In genomic region chr17:75180956-75181588, GRCm38 (mm10) we compare ENCODE assay signal across 14 mouse cellular contexts.
DNase-seq lines count a peak whose midpoint lies in the region; ATAC-seq and TF ChIP-seq lines count a peak whose summit lies in the region.
"Had no signal": no experiment of that assay in that cellular context is flagged by ENCODE, and none has a peak within 500 bp of the region (broad histone marks: within the 10 kb centered on the region; RNA-seq: fewer than 3 reads in every experiment).

No protein-coding gene starts in this region.

- H3K4me1 ChIP-seq in embryonic facial prominence, embryonic 15.5 days, result peaks cover 30% of the 10 kb centered on the region
- peaks cover 22% of the 10 kb centered on the region for H3K4me1 ChIP-seq in lung, embryonic 16.5 days (replicated peaks; ENCODE audit: control insufficient read depth, insufficient read depth, low read length)
- H3K4me1 ChIP-seq in stomach, embryonic 14.5 days (ENCODE audit: control insufficient read depth, insufficient read depth, low read length), result peaks cover 14% of the 10 kb centered on the region

- H3K4me3 ChIP-seq in left cerebral cortex, adult 2 months, result peak overlapping the region; percentile 7; the same call in 1 of the 2 replicates
- H3K4me3 ChIP-seq in embryonic facial prominence, embryonic 15.5 days (replicated peaks), result 0 out of 2 replicates have a peak overlapping the region, but pooled peaks have one; percentile 18
- H3K4me3 ChIP-seq in lung, embryonic 16.5 days (ENCODE audit: low read length), result peak overlapping the region; percentile 10
- no peak overlapping the region for H3K4me3 ChIP-seq in stomach, embryonic 14.5 days (ENCODE audit: low read depth, low read length)
- H3K4me3 ChIP-seq: erythroblast, embryonic 14.5 days; neural tube, embryonic 13.5 days had no signal

- no peak for ATAC-seq in embryonic facial prominence, embryonic 15.5 days (ENCODE audit: insufficient number of reproducible peaks, low FRiP score, low TSS enrichment, low read depth)
- ATAC-seq in lung, embryonic 16.5 days (ENCODE audit: low read depth), result peak; percentile 52; the same call in 1 of the 2 replicates
- no peak for ATAC-seq in stomach, embryonic 14.5 days (ENCODE audit: insufficient number of reproducible peaks, insufficient read depth, low FRiP score, low read depth)
- ATAC-seq: activated CD4-positive, CD25-positive, alpha-beta regulatory T cell, adult 4 months had no signal

- DNase-seq in left cerebral cortex, adult 2 months (ENCODE audit: extremely low spot score in 1 of 2, low spot score in 2 of 2), result no peak
- DNase-seq in left cerebral cortex, postnatal 36 days (ENCODE audit: low spot score in 2 of 2), result no peak
- DNase-seq in testis, postnatal 10 days (ENCODE audit: low spot score), result no peak
- DNase-seq in thymus, adult 18-20 months, result no peak
- no peak for DNase-seq in embryo, embryonic 10.5 days (ENCODE audit: low spot score)
- DNase-seq: gastrocnemius, postnatal 14 days; kidney, adult 18-20 months had no signal

- H3K4me2 ChIP-seq in embryonic facial prominence, embryonic 15.5 days (replicated peaks), result peak overlapping the region; percentile 24
- peak overlapping the region; percentile 41 for H3K4me2 ChIP-seq in lung, embryonic 16.5 days (ENCODE audit: low read depth, low read length)
- peak overlapping the region; percentile 30 for H3K4me2 ChIP-seq in stomach, embryonic 14.5 days (replicated peaks; ENCODE audit: low read depth, low read length)
- H3K4me2 ChIP-seq: midbrain, embryonic 11.5 days; neural tube, embryonic 13.5 days had no signal

- TF ChIP-seq CTCF in left cerebral cortex, adult 2 months (IDR thresholded peaks at IDR 0.05), result peak; percentile 16

- no peaks in the 10 kb centered on the region for H3K9me3 ChIP-seq in embryonic facial prominence, embryonic 15.5 days (replicated peaks)
- H3K9me3 ChIP-seq in lung, embryonic 16.5 days (ENCODE audit: control insufficient read depth, low read length), result no peaks in the 10 kb centered on the region
- no peaks in the 10 kb centered on the region for H3K9me3 ChIP-seq in stomach, embryonic 14.5 days (ENCODE audit: control insufficient read depth, low read depth, low read length)
- H3K9me3 ChIP-seq: neural tube, embryonic 13.5 days had no signal

- H3K27me3 ChIP-seq in embryonic facial prominence, embryonic 15.5 days, result no peaks in the 10 kb centered on the region
- no peaks in the 10 kb centered on the region for H3K27me3 ChIP-seq in lung, embryonic 16.5 days (ENCODE audit: control insufficient read depth, insufficient read depth, low read depth, low read length)
- no peaks in the 10 kb centered on the region for H3K27me3 ChIP-seq in stomach, embryonic 14.5 days (ENCODE audit: control insufficient read depth, insufficient read depth, low read length)
- H3K27me3 ChIP-seq: neural tube, embryonic 13.5 days had no signal

- no peaks in the 10 kb centered on the region for H3K36me3 ChIP-seq in embryonic facial prominence, embryonic 15.5 days
- no peaks in the 10 kb centered on the region for H3K36me3 ChIP-seq in lung, embryonic 16.5 days (ENCODE audit: control insufficient read depth, insufficient read depth, low read length)
- no peaks in the 10 kb centered on the region for H3K36me3 ChIP-seq in stomach, embryonic 14.5 days (ENCODE audit: control insufficient read depth, insufficient read depth, low read length)
- H3K36me3 ChIP-seq: neural tube, embryonic 13.5 days had no signal

- WGBS in embryonic facial prominence, embryonic 15.5 days, result 51% methylated on average over 12 of the region's 12 CpGs
- WGBS in lung, embryonic 16.5 days, result 27% methylated on average over 12 of the region's 12 CpGs
- WGBS in stomach, embryonic 14.5 days, result 28% methylated on average over 12 of the region's 12 CpGs

- H3K27ac ChIP-seq in left cerebral cortex, adult 2 months, result no peak overlapping the region
- H3K27ac ChIP-seq in embryonic facial prominence, embryonic 15.5 days (replicated peaks), result no peak overlapping the region
- peak overlapping the region; percentile 70 for H3K27ac ChIP-seq in lung, embryonic 16.5 days (ENCODE audit: low read length)
- no peak overlapping the region; the same call in 1 of the 2 replicates for H3K27ac ChIP-seq in stomach, embryonic 14.5 days (ENCODE audit: low read length)
- H3K27ac ChIP-seq: neural tube, embryonic 13.5 days had no signal

- intact Hi-C loops in left cerebral cortex, adult 2 months (cut with DNase I), result no loop called here
- intact Hi-C loops in left cerebral cortex, postnatal 36 days (cut with DNase I), result no loop called here

- no peak overlapping the region for H3K9ac ChIP-seq in embryonic facial prominence, embryonic 15.5 days
- no peak overlapping the region; the same call in 1 of the 2 replicates for H3K9ac ChIP-seq in lung, embryonic 16.5 days (ENCODE audit: low read length)
- no peak overlapping the region for H3K9ac ChIP-seq in stomach, embryonic 14.5 days (replicated peaks; ENCODE audit: low read depth, low read length)
- H3K9ac ChIP-seq: neural tube, embryonic 13.5 days had no signal
